Mouse (Mus musculus): ENCODE measurements around the gene Srrd.

- TF ChIP-seq CTCF (IDR thresholded peaks at IDR 0.05; ENCODE audit: low read depth) (no peak), EP300 (IDR thresholded peaks at IDR 0.05; ENCODE audit: low read depth) (no peak)
Measured at GRCm38 (mm10) chr5:112295162-112295561, 47.7 kb downstream of the Srrd start.

Data from liver, postnatal 0 days (tissue).